Mouse (Mus musculus): ENCODE results near the gene Gpr87. TPM values are rescaled to one million over a fixed set of nuclear protein-coding genes. Genes with fewer than 3 reads are reported as not detected.

Gene Gpr87
- polyA plus RNA-seq (2012; ENCODE audit: insufficient read depth, low replicate concordance) = not detected in 2 replicates

DNA sequence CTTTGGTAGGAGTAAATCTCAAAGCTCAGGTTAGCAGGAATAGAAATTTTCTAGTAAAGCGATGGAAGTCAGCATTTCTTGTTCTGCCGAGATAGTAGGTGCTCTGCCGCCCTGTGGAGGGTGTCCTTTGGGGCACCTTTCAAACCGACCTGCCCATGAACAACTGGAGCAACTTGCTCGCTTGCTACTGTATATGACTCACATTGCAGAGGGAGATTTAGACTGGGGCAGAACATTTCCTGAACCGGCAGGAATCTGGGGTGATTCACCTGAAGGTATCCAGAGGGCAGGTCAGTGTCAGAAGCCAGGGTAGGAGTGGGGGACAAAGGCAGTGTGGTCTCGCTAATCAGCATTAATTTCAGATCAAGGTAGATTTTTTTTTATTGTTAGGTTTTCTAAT, at the start of gene Gpr87:
Gpr87 (minus strand) TSS at position 167 of the 400 bp plus-strand sequence.
- peaks cover 78% of the 10 kb centered on the region for H3K36me3 ChIP-seq (replicated peaks; ENCODE audit: low read length)
- no peak for TF ChIP-seq FLI1 (IDR thresholded peaks at IDR 0.05; ENCODE audit: low read length)
- H3K9me3 ChIP-seq = no peaks in the 10 kb centered on the region
- H3K27me3 ChIP-seq (replicated peaks) = no peaks in the 10 kb centered on the region
- no peak within 1 kb of the TSS for H3K4me3 ChIP-seq (replicated peaks)
- peaks cover 44% of the 10 kb centered on the region for H3K4me1 ChIP-seq

DNA sequence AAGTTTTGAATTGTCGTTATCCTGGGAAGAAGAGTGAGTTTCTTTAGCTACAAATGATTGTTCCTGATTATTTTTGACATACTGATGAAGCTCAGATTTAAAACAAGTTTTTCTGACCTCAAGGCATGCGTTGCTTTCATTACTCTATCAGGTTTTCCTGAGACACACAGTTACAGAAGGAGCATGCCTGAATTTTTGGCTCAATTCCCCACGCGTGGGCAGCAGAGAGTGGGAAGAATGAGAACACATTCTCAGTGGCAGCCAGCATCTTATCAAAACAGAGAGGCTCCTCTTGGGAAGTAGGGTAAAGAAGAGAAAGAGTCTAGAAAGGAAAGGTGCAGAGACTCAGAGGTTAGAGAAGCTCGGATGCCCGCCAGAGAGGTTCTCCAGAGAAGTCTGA, 48.5 kb upstream of the Gpr87 start:
- H3K9me3 ChIP-seq = no peaks in the 10 kb centered on the region
- H3K4me1 ChIP-seq = peaks cover 13% of the 10 kb centered on the region
- H3K4me3 ChIP-seq (replicated peaks) = no peak overlapping the region
- no peaks in the 10 kb centered on the region for H3K27me3 ChIP-seq (replicated peaks)
- H3K36me3 ChIP-seq (replicated peaks; ENCODE audit: low read length) = peaks cover 97% of the 10 kb centered on the region
- TF ChIP-seq FLI1 (IDR thresholded peaks at IDR 0.05; ENCODE audit: low read length) (no peak), GATA1 (IDR thresholded peaks at IDR 0.05; ENCODE audit: borderline replicate concordance, low read length) (no peak)

DNA sequence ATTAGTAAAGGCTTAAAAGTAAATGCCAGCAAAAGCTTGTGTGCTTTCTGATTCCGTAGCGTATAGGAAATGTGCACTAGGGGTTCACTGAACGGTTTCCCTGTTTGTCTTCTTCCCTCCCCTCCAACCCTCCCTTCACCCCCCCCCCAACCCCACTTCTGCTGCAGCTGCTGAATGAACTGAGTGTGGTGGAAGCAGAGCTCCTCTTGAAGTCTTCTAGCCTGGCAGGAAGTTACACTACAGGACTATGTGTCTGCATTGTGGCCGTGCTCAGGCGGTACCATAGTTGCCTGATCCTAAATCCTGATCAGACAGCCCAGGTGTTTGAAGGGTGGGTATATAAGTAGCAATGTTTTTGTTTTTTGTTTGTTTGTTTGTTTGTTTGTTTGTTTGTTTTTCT, 40.0 kb upstream of the Gpr87 start:
- H3K27me3 ChIP-seq (replicated peaks) = no peaks in the 10 kb centered on the region
- TF ChIP-seq GATA1 (IDR thresholded peaks at IDR 0.05; ENCODE audit: borderline replicate concordance, low read length) (no peak), FLI1 (IDR thresholded peaks at IDR 0.05; ENCODE audit: low read length) (no peak)
- H3K9me3 ChIP-seq = no peaks in the 10 kb centered on the region
- no peak overlapping the region for H3K4me3 ChIP-seq (replicated peaks)
- H3K36me3 ChIP-seq (replicated peaks; ENCODE audit: low read length) = peaks cover 84% of the 10 kb centered on the region
- H3K4me1 ChIP-seq = peaks cover 15% of the 10 kb centered on the region

GRCm38 (mm10) chr3:59230912-59231311, 36.0 kb upstream of the Gpr87 start:
- no peaks in the 10 kb centered on the region for H3K27me3 ChIP-seq (replicated peaks)
- TF ChIP-seq GATA1 (IDR thresholded peaks at IDR 0.05; ENCODE audit: borderline replicate concordance, low read length) (no peak), FLI1 (IDR thresholded peaks at IDR 0.05; ENCODE audit: low read length) (no peak)
- peaks cover 68% of the 10 kb centered on the region for H3K36me3 ChIP-seq (replicated peaks; ENCODE audit: low read length)
- peaks cover 55% of the 10 kb centered on the region for H3K4me1 ChIP-seq
- H3K9me3 ChIP-seq = no peaks in the 10 kb centered on the region
- H3K4me3 ChIP-seq (replicated peaks) = no peak overlapping the region

GRCm38 (mm10) chr3:59228730-59229551, 34.0 kb upstream of the Gpr87 start:
- peak overlapping the region; percentile 86 for H3K4me3 ChIP-seq (replicated peaks)
- peaks cover 71% of the 10 kb centered on the region for H3K4me1 ChIP-seq

DNA sequence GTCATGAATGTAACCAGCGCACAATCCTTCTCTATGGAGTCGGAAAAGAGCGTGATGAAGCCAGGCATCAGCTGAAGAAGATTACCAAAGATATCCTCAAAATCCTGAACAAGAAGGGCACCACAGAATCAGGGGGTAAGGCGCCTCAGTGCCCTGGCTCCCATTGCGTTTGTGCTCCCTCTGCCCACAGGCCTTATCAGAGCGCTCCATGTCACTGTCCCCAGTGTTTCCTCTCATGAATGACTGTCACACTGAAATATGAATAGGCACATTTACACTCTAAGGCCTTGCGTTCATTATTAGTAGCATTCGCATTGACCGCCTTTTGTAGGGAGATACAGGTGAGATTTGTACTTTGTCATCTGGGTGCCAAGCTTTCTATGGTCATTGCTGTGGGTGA, 32.8 kb upstream of the Gpr87 start:
- Histone ChIP-seq H3K36me3 (replicated peaks; ENCODE audit: low read length) (peaks cover 61% of the 10 kb centered on the region), H3K4me3 (replicated peaks) (peak overlapping the region; percentile 88), H3K27me3 (replicated peaks) (no peaks in the 10 kb centered on the region), H3K9me3 (no peaks in the 10 kb centered on the region), H3K4me1 (peaks cover 82% of the 10 kb centered on the region)
- no peak for TF ChIP-seq FLI1 (IDR thresholded peaks at IDR 0.05; ENCODE audit: low read length)
- peak; percentile 97 for TF ChIP-seq GATA1 (IDR thresholded peaks at IDR 0.05; ENCODE audit: borderline replicate concordance, low read length)

More at GRCm38 (mm10) chr3:59228730-59229551, 34.0 kb upstream of the Gpr87 start:
- Histone ChIP-seq H3K36me3 (replicated peaks; ENCODE audit: low read length) (peaks cover 69% of the 10 kb centered on the region), H3K9me3 (no peaks in the 10 kb centered on the region), H3K27me3 (replicated peaks) (no peaks in the 10 kb centered on the region)
- TF ChIP-seq GATA1 (IDR thresholded peaks at IDR 0.05; ENCODE audit: borderline replicate concordance, low read length) (no peak), FLI1 (IDR thresholded peaks at IDR 0.05; ENCODE audit: low read length) (no peak)

DNA sequence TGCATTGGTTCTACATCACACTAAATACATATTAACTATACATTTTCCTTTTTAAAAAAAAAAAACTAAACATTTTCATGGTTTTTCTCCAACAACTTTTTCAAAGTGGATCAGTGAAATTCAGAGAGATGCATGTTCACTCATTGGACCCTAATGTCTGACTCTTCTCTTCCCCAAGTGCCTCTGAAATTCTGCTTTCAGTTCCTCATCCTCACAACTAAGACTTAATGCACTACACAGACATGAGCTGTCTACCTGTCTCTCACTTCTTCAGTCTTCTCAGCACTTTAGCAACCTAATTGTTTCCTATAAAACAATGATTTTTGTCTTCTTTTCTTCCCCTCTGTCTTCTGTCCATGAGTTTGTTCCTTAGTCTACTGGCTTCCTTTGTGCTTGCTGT, 30.5 kb upstream of the Gpr87 start:
- Histone ChIP-seq H3K4me3 (replicated peaks) (peak overlapping the region; percentile 88), H3K27me3 (replicated peaks) (no peaks in the 10 kb centered on the region), H3K4me1 (peaks cover 96% of the 10 kb centered on the region), H3K9me3 (no peaks in the 10 kb centered on the region), H3K36me3 (replicated peaks; ENCODE audit: low read length) (peaks cover 48% of the 10 kb centered on the region)
- TF ChIP-seq GATA1 (IDR thresholded peaks at IDR 0.05; ENCODE audit: borderline replicate concordance, low read length) (no peak), FLI1 (IDR thresholded peaks at IDR 0.05; ENCODE audit: low read length) (no peak)

- TF ChIP-seq GATA1 (IDR thresholded peaks at IDR 0.05; ENCODE audit: borderline replicate concordance, low read length) (no peak), FLI1 (IDR thresholded peaks at IDR 0.05; ENCODE audit: low read length) (no peak)
- Histone ChIP-seq H3K27me3 (replicated peaks) (no peaks in the 10 kb centered on the region), H3K36me3 (replicated peaks; ENCODE audit: low read length) (peaks cover 50% of the 10 kb centered on the region), H3K9me3 (no peaks in the 10 kb centered on the region), H3K4me3 (replicated peaks) (no peak overlapping the region), H3K4me1 (peaks cover 86% of the 10 kb centered on the region)
Observed at GRCm38 (mm10) chr3:59222303-59222702, 27.4 kb upstream of the Gpr87 start.

DNA sequence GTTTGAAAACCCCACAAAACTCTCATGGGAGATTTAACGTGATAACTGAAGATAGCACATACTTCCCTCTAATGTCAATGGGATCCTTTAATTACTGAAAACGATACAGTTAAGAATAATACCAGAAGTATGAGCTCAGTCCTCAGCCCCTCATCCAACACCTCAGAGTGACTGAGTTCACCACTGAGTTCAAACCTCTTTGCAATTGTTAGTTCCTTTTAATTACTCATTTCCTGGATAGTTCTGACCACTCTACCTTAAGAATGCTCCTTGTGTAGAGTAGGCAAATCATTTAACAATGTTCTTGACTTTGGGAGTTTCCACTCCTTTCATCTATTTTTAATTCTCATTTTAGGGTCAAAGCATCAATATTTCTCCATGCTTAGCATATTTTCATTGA, 24.4 kb upstream of the Gpr87 start:
- Histone ChIP-seq H3K36me3 (replicated peaks; ENCODE audit: low read length) (peaks cover 55% of the 10 kb centered on the region), H3K4me1 (peaks cover 68% of the 10 kb centered on the region), H3K9me3 (no peaks in the 10 kb centered on the region), H3K27me3 (replicated peaks) (no peaks in the 10 kb centered on the region), H3K4me3 (replicated peaks) (no peak overlapping the region)
- no peak for TF ChIP-seq FLI1 (IDR thresholded peaks at IDR 0.05; ENCODE audit: low read length)
- no peak for TF ChIP-seq GATA1 (IDR thresholded peaks at IDR 0.05; ENCODE audit: borderline replicate concordance, low read length)

DNA sequence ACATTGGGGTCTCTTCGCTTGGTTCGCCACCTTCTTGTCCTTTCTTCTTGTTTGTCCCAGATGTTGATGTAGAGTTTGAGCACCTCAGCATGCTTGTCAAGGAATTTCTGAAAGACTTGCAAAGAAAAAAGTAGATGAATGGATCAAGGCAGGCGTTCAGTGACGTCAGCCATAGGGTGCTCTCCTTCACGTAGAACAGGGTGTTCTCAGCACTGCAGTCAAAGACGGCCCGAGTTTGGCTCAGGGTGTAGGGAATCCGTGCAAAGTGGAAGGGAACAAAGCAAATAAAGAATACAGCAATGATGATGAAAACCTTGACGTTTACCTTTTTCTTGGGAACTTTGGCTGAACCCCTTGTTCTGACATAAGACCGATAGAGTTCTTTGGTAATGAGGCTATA, 22.3 kb upstream of the Gpr87 start:
- Histone ChIP-seq H3K36me3 (replicated peaks; ENCODE audit: low read length) (peaks cover 53% of the 10 kb centered on the region), H3K9me3 (no peaks in the 10 kb centered on the region), H3K27me3 (replicated peaks) (no peaks in the 10 kb centered on the region), H3K4me3 (replicated peaks) (no peak overlapping the region), H3K4me1 (peaks cover 65% of the 10 kb centered on the region)
- TF ChIP-seq FLI1 (IDR thresholded peaks at IDR 0.05; ENCODE audit: low read length) (no peak), GATA1 (IDR thresholded peaks at IDR 0.05; ENCODE audit: borderline replicate concordance, low read length) (no peak)
